Mouse (Mus musculus) embryonic facial prominence, embryonic 13.5 days (tissue): Measurements from ENCODE around the gene Chtop. TPM values are rescaled to one million over a fixed set of nuclear protein-coding genes. Genes with fewer than 3 reads are reported as not detected.

ENCODE experiments used
- ATAC-seq: fragments of 200-750 bp; cut with Nextera tagmentation; 2 replicates; pipeline ENCODE4 v1.8.0; 2017; ENCODE audit warnings: low read depth; ENCODE audit not compliant: insufficient number of reproducible peaks, insufficient read depth, low FRiP score, low TSS enrichment
- H3K27ac ChIP-seq: fragments of 300-500 bp; sonication (generic); 2 replicates; pipeline ENCODE4 v1.5.1; 2015; ENCODE audit warnings: moderate library complexity, mild to moderate bottlenecking, inconsistent platforms
- H3K27me3 ChIP-seq: fragments of 300-500 bp; sonication (generic); 2 replicates; pipeline ENCODE4 v1.6.1; 2015; ENCODE audit warnings: mild to moderate bottlenecking, inconsistent platforms
- H3K36me3 ChIP-seq: fragments of 300-500 bp; sonication (generic); 2 replicates; pipeline ENCODE4 v1.6.1; 2015; ENCODE audit warnings: mild to moderate bottlenecking, inconsistent platforms
- H3K4me1 ChIP-seq: fragments of 300-500 bp; sonication (generic); 2 replicates; pipeline ENCODE4 v1.6.1; 2015; ENCODE audit warnings: inconsistent platforms
- H3K4me2 ChIP-seq: fragments of 300-500 bp; sonication (generic); 2 replicates; pipeline ENCODE4 v1.6.1; 2015; ENCODE audit warnings: moderate library complexity, mild to moderate bottlenecking, inconsistent platforms
- H3K4me3 ChIP-seq: fragments of 300-500 bp; sonication (generic); 2 replicates; pipeline ENCODE4 v1.5.1; 2015; ENCODE audit warnings: mild to moderate bottlenecking, inconsistent platforms
- H3K9ac ChIP-seq: fragments of 300-500 bp; sonication (generic); 2 replicates; pipeline ENCODE4 v1.6.1; 2015; ENCODE audit warnings: mild to moderate bottlenecking, inconsistent platforms
- H3K9me3 ChIP-seq: fragments of 300-500 bp; sonication (generic); 2 replicates; pipeline ENCODE4 v1.6.1; 2016; ENCODE audit warnings: inconsistent platforms
- WGBS: fragments of 180-500 bp; shearing (Covaris S2); methylation state at CpG from one replicate; pipeline ENCODE4 v1.1.7; 2015; ENCODE audit warnings: mixed read lengths; 5-methylcytosine and 5-hydroxymethylcytosine counted together
- polyA plus RNA-seq: library from polyadenylated mRNA; unstranded; fragments of >200 nt; fragmentation: Nextera tagmentation; extraction: Ambion mirVana; gene quantifications from 2 replicates; pipeline ENCODE4 v1.2.1, GENCODE M21; 2015

Gene Chtop
- polyA plus RNA-seq, 1 experiment from 2014 or later, result 195 TPM

GRCm38 (mm10) chr3:90526580-90526979 is 17.3 kb upstream of the Chtop start, which contains the start of gene S100a14:
Gene S100a14, plus strand, starts transcription at chr3:90526856.
- H3K27ac ChIP-seq, result peak within 1 kb of the TSS; percentile 51; the same call in 1 of the 2 replicates

GRCm38 (mm10) chr3:90526076-90526475 is 16.8 kb upstream of the Chtop start:
- H3K27ac ChIP-seq, result peak overlapping the region; percentile 51; the same call in 1 of the 2 replicates
- ATAC-seq, result no peak
- 52% methylated on average over 2 of the region's 2 CpGs for WGBS
- 0 out of 2 replicates have a peak, but pooled peaks cover 6% of the 10 kb centered on the region for H3K4me1 ChIP-seq
- H3K4me2 ChIP-seq, result no peak overlapping the region
- H3K27me3 ChIP-seq, result no peaks in the 10 kb centered on the region
- peaks cover 3% of the 10 kb centered on the region; the same call in 1 of the 2 replicates for H3K9me3 ChIP-seq
- H3K4me3 ChIP-seq, result no peak overlapping the region
- H3K36me3 ChIP-seq, result no peaks in the 10 kb centered on the region
- no peak overlapping the region for H3K9ac ChIP-seq

More at GRCm38 (mm10) chr3:90526580-90526979, 17.3 kb upstream of the Chtop start, which contains the start of gene S100a14:
- H3K4me1 ChIP-seq, result 0 out of 2 replicates have a peak, but pooled peaks cover 6% of the 10 kb centered on the region
- H3K4me2 ChIP-seq, result peak within 1 kb of the TSS; percentile 11
- WGBS, result 52% methylated on average over 5 of the region's 5 CpGs
- H3K4me3 ChIP-seq, result no peak within 1 kb of the TSS
- H3K36me3 ChIP-seq, result no peaks in the 10 kb centered on the region
- H3K27me3 ChIP-seq, result no peaks in the 10 kb centered on the region
- peaks cover 3% of the 10 kb centered on the region; the same call in 1 of the 2 replicates for H3K9me3 ChIP-seq
- H3K9ac ChIP-seq, result no peak within 1 kb of the TSS
- 0 out of 2 replicates have a peak, but pooled peaks have one; percentile 45 for ATAC-seq

- H3K4me3 ChIP-seq, result no peak overlapping the region
- peaks cover 3% of the 10 kb centered on the region; the same call in 1 of the 2 replicates for H3K9me3 ChIP-seq
- no peaks in the 10 kb centered on the region for H3K27me3 ChIP-seq
- H3K9ac ChIP-seq, result no peak overlapping the region
- 0 out of 2 replicates have a peak, but pooled peaks cover 6% of the 10 kb centered on the region for H3K4me1 ChIP-seq
- no peaks in the 10 kb centered on the region for H3K36me3 ChIP-seq
- no peak overlapping the region for H3K4me2 ChIP-seq
- no peak overlapping the region for H3K27ac ChIP-seq
- ATAC-seq, result no peak
- 46% methylated on average over 4 of the region's 4 CpGs for WGBS
These were observed 16.1 kb upstream of the Chtop start for GRCm38 (mm10) chr3:90525421-90525820.

GRCm38 (mm10) chr3:90517711-90518110 is 8.4 kb upstream of the Chtop start:
- Histone ChIP-seq H3K4me1 (peaks cover 22% of the 10 kb centered on the region), H3K27me3 (peaks cover 10% of the 10 kb centered on the region; the same call in 1 of the 2 replicates), H3K36me3 (no peaks in the 10 kb centered on the region), H3K4me3 (no peak overlapping the region), H3K4me2 (no peak overlapping the region), H3K9ac (no peak overlapping the region), H3K27ac (no peak overlapping the region), H3K9me3 (no peaks in the 10 kb centered on the region)
- WGBS, result 86% methylated on average over 4 of the region's 4 CpGs
- no peak for ATAC-seq

- peaks cover 20% of the 10 kb centered on the region; the same call in 1 of the 2 replicates for H3K27me3 ChIP-seq
- 83% methylated on average over 4 of the region's 4 CpGs for WGBS
- H3K27ac ChIP-seq, result no peak overlapping the region
- H3K4me2 ChIP-seq, result no peak overlapping the region
- no peak overlapping the region for H3K9ac ChIP-seq
- ATAC-seq, result no peak
- no peaks in the 10 kb centered on the region for H3K36me3 ChIP-seq
- H3K4me3 ChIP-seq, result no peak overlapping the region
- H3K4me1 ChIP-seq, result peaks cover 22% of the 10 kb centered on the region
- no peaks in the 10 kb centered on the region for H3K9me3 ChIP-seq
These were observed 6.5 kb upstream of the Chtop start for GRCm38 (mm10) chr3:90515789-90516188.

GRCm38 (mm10) chr3:90515242-90515641 is 5.9 kb upstream of the Chtop start:
- H3K36me3 ChIP-seq, result no peaks in the 10 kb centered on the region
- H3K27ac ChIP-seq, result no peak overlapping the region
- ATAC-seq, result no peak
- H3K4me3 ChIP-seq, result peak overlapping the region; percentile 47
- H3K9me3 ChIP-seq, result no peaks in the 10 kb centered on the region
- peaks cover 22% of the 10 kb centered on the region for H3K4me1 ChIP-seq
- 52% methylated on average over 1 of the region's 1 CpGs for WGBS
- peak overlapping the region; percentile 81 for H3K4me2 ChIP-seq
- H3K9ac ChIP-seq, result peak overlapping the region; percentile 69
- H3K27me3 ChIP-seq, result peaks cover 21% of the 10 kb centered on the region; the same call in 1 of the 2 replicates

- Histone ChIP-seq H3K27me3 (peaks cover 21% of the 10 kb centered on the region; the same call in 1 of the 2 replicates), H3K4me3 (peak overlapping the region; percentile 47), H3K36me3 (no peaks in the 10 kb centered on the region), H3K4me1 (peaks cover 24% of the 10 kb centered on the region), H3K4me2 (peak overlapping the region; percentile 81), H3K9ac (peak overlapping the region; percentile 69), H3K9me3 (no peaks in the 10 kb centered on the region), H3K27ac (peak overlapping the region; percentile 16; the same call in 1 of the 2 replicates)
- WGBS, result under 1% methylated on average over 10 of the region's 10 CpGs
- peak; percentile 41; the same call in 1 of the 2 replicates for ATAC-seq
These were observed 5.4 kb upstream of the Chtop start for GRCm38 (mm10) chr3:90514691-90515090.

GRCm38 (mm10) chr3:90513796-90514590 is 4.7 kb upstream of the Chtop start, which contains the start of the genes S100a1 and S100a13:
Gene S100a1, minus strand, starts transcription at chr3:90514392.
Gene S100a13, plus strand, starts transcription at chr3:90514435.
- Histone ChIP-seq H3K4me1 (peaks cover 25% of the 10 kb centered on the region), H3K9me3 (no peaks in the 10 kb centered on the region), H3K27me3 (peaks cover 21% of the 10 kb centered on the region; the same call in 1 of the 2 replicates), H3K4me2 (peak within 1 kb of the TSS; percentile 81), H3K36me3 (no peaks in the 10 kb centered on the region), H3K9ac (peak within 1 kb of the TSS; percentile 69), H3K27ac (peak within 1 kb of the TSS; percentile 16; the same call in 1 of the 2 replicates), H3K4me3 (peak within 1 kb of the TSS; percentile 47)
- ATAC-seq, result no peak
- 6% methylated on average over 25 of the region's 25 CpGs for whole genome bisulfite sequencing

- Histone ChIP-seq H3K27me3 (peaks cover 21% of the 10 kb centered on the region; the same call in 1 of the 2 replicates), H3K4me2 (peak overlapping the region; percentile 81; the same call in 1 of the 2 replicates), H3K27ac (no peak overlapping the region), H3K4me3 (no peak overlapping the region), H3K36me3 (no peaks in the 10 kb centered on the region), H3K4me1 (peaks cover 26% of the 10 kb centered on the region), H3K9ac (no peak overlapping the region; the same call in 1 of the 2 replicates), H3K9me3 (no peaks in the 10 kb centered on the region)
- 70% methylated on average over 9 of the region's 9 CpGs for WGBS
- no peak for ATAC-seq
These were observed 3.8 kb upstream of the Chtop start for GRCm38 (mm10) chr3:90512948-90513642.

- 88% methylated on average over 5 of the region's 5 CpGs for WGBS
These were observed 3.0 kb upstream of the Chtop start for GRCm38 (mm10) chr3:90512276-90512675.

GRCm38 (mm10) chr3:90509747-90510123 is 437 bp upstream of the Chtop start:
- Histone ChIP-seq H3K9ac (peak overlapping the region; percentile 99; the same call in 1 of the 2 replicates), H3K4me3 (peak overlapping the region; percentile 95), H3K4me1 (peaks cover 29% of the 10 kb centered on the region), H3K9me3 (no peaks in the 10 kb centered on the region), H3K27me3 (peaks cover 21% of the 10 kb centered on the region; the same call in 1 of the 2 replicates), H3K36me3 (peaks cover 29% of the 10 kb centered on the region), H3K4me2 (peak overlapping the region; percentile 77), H3K27ac (peak overlapping the region; percentile 66; the same call in 1 of the 2 replicates)
- 15% methylated on average over 2 of the region's 2 CpGs for WGBS
- ATAC-seq, result no peak

More at GRCm38 (mm10) chr3:90512276-90512675, 3.0 kb upstream of the Chtop start:
- peaks cover 34% of the 10 kb centered on the region for H3K4me1 ChIP-seq
- no peak overlapping the region for H3K27ac ChIP-seq
- H3K9me3 ChIP-seq, result no peaks in the 10 kb centered on the region
- no peak overlapping the region for H3K4me2 ChIP-seq
- no peak for ATAC-seq
- H3K4me3 ChIP-seq, result no peak overlapping the region
- H3K36me3 ChIP-seq, result peaks cover 4% of the 10 kb centered on the region; the same call in 1 of the 2 replicates
- peaks cover 21% of the 10 kb centered on the region; the same call in 1 of the 2 replicates for H3K27me3 ChIP-seq
- no peak overlapping the region for H3K9ac ChIP-seq
